Mouse (Mus musculus): ENCODE measurements around the gene Armc9.

GRCm38 (mm10) chr1:86212731-86213130 is 58.2 kb downstream of the Armc9 start:
- TF ChIP-seq CTCF (IDR thresholded peaks at IDR 0.05; ENCODE audit: insufficient read depth, low read length), result no peak
- no peak for TF ChIP-seq POLR2A (IDR thresholded peaks at IDR 0.05; ENCODE audit: borderline replicate concordance, extremely low read depth, low read depth, low read length)

Data from lung, adult 2 months (tissue).